Mouse (Mus musculus) megakaryocyte, embryonic 14.5 days (primary cell): ENCODE measurements around the gene Relt. TPM values are rescaled to one million over a fixed set of nuclear protein-coding genes. Genes with fewer than 3 reads are reported as not detected.

Experiments
- H3K27me3 ChIP-seq: replicated peaks from 2 replicates; pipeline ENCODE3; 2012; ENCODE audit warnings: inconsistent platforms
- H3K36me3 ChIP-seq: replicated peaks from 2 replicates; pipeline ENCODE3; 2012; ENCODE audit warnings: low read length, inconsistent platforms, mixed read lengths
- H3K4me1 ChIP-seq: 2 replicates; pipeline ENCODE4 v1.6.1; 2012; ENCODE audit warnings: inconsistent platforms
- H3K4me3 ChIP-seq: replicated peaks from 2 replicates; pipeline ENCODE3; 2012; ENCODE audit warnings: moderate library complexity, mild to moderate bottlenecking, inconsistent platforms
- H3K9me3 ChIP-seq: 2 replicates; pipeline ENCODE4 v1.6.1; 2012; ENCODE audit warnings: inconsistent platforms
- FLI1 ChIP-seq: IDR thresholded peaks from 2 replicates; pipeline ENCODE4 v1.6.1; 2012; ENCODE audit warnings: low read length, inconsistent platforms, mixed read lengths
- GATA1 ChIP-seq: IDR thresholded peaks from 3 replicates; pipeline ENCODE4 v1.6.1; 2012; ENCODE audit warnings: mixed read lengths, low read length, inconsistent platforms, borderline replicate concordance
- polyA plus RNA-seq: library from polyadenylated mRNA; stranded (reverse); fragments of >175 nt; gene quantifications from 2 replicates; pipeline ENCODE4 v1.2.3, GENCODE M21; 2012; ENCODE audit warnings: low replicate concordance; ENCODE audit not compliant: insufficient read depth

The Relt gene
- 15.0 and 15.3 TPM in 2 replicates for polyA plus RNA-seq

GRCm38 (mm10) chr7:100862828-100863638 lies at the start of gene Relt:
TSS of gene Relt (minus strand) at chr7:100863446.
- H3K36me3 ChIP-seq: peaks cover 30% of the 10 kb centered on the region
- H3K4me1 ChIP-seq: peaks cover 70% of the 10 kb centered on the region
- H3K9me3 ChIP-seq: no peaks in the 10 kb centered on the region
- H3K4me3 ChIP-seq: peak within 1 kb of the TSS; percentile 96
- peaks cover 1% of the 10 kb centered on the region for H3K27me3 ChIP-seq
- TF ChIP-seq FLI1 (no peak), GATA1 (no peak)

GRCm38 (mm10) chr7:100911791-100912190 lies 48.5 kb upstream of the Relt start:
- Histone ChIP-seq H3K4me1 (peaks cover 52% of the 10 kb centered on the region), H3K9me3 (no peaks in the 10 kb centered on the region), H3K27me3 (peaks cover 68% of the 10 kb centered on the region), H3K36me3 (no peaks in the 10 kb centered on the region), H3K4me3 (no peak overlapping the region)
- TF ChIP-seq FLI1: no peak

- TF ChIP-seq FLI1 (no peak), GATA1 (no peak)
- Histone ChIP-seq H3K9me3 (no peaks in the 10 kb centered on the region), H3K4me1 (peaks cover 48% of the 10 kb centered on the region), H3K4me3 (no peak overlapping the region), H3K27me3 (peaks cover 67% of the 10 kb centered on the region), H3K36me3 (no peaks in the 10 kb centered on the region)
These were observed 48.1 kb upstream of the Relt start for GRCm38 (mm10) chr7:100911246-100911770.

- Histone ChIP-seq H3K4me3 (no peak overlapping the region), H3K4me1 (peaks cover 45% of the 10 kb centered on the region), H3K27me3 (peaks cover 44% of the 10 kb centered on the region), H3K36me3 (no peaks in the 10 kb centered on the region), H3K9me3 (no peaks in the 10 kb centered on the region)
- no peak for TF ChIP-seq GATA1
- TF ChIP-seq FLI1: no peak
These were observed 45.3 kb upstream of the Relt start for GRCm38 (mm10) chr7:100908567-100908966.

- Histone ChIP-seq H3K36me3 (no peaks in the 10 kb centered on the region), H3K9me3 (no peaks in the 10 kb centered on the region), H3K27me3 (peaks cover 40% of the 10 kb centered on the region), H3K4me1 (peaks cover 40% of the 10 kb centered on the region), H3K4me3 (no peak overlapping the region)
- no peak for TF ChIP-seq FLI1
- TF ChIP-seq GATA1: no peak
These were observed 44.8 kb upstream of the Relt start for GRCm38 (mm10) chr7:100908061-100908460.

GRCm38 (mm10) chr7:100907231-100907630 lies 44.0 kb upstream of the Relt start:
- TF ChIP-seq GATA1 (no peak), FLI1 (no peak)
- no peaks in the 10 kb centered on the region for H3K9me3 ChIP-seq
- H3K4me3 ChIP-seq: no peak overlapping the region

GRCm38 (mm10) chr7:100906029-100906789 lies 43.0 kb upstream of the Relt start:
- Histone ChIP-seq H3K9me3 (no peaks in the 10 kb centered on the region), H3K4me3 (no peak overlapping the region), H3K4me1 (peaks cover 29% of the 10 kb centered on the region), H3K36me3 (no peaks in the 10 kb centered on the region), H3K27me3 (peaks cover 35% of the 10 kb centered on the region)
- TF ChIP-seq FLI1 (no peak), GATA1 (no peak)

More at GRCm38 (mm10) chr7:100907231-100907630, 44.0 kb upstream of the Relt start:
- Histone ChIP-seq H3K4me1 (peaks cover 39% of the 10 kb centered on the region), H3K36me3 (no peaks in the 10 kb centered on the region), H3K27me3 (peaks cover 40% of the 10 kb centered on the region)

GRCm38 (mm10) chr7:100905037-100905436 lies 41.8 kb upstream of the Relt start:
- Histone ChIP-seq H3K36me3 (no peaks in the 10 kb centered on the region), H3K4me1 (peaks cover 27% of the 10 kb centered on the region), H3K4me3 (no peak overlapping the region), H3K27me3 (peaks cover 25% of the 10 kb centered on the region), H3K9me3 (no peaks in the 10 kb centered on the region)
- TF ChIP-seq FLI1 (no peak), GATA1 (no peak)

- Histone ChIP-seq H3K4me1 (peaks cover 23% of the 10 kb centered on the region), H3K36me3 (no peaks in the 10 kb centered on the region), H3K27me3 (peaks cover 22% of the 10 kb centered on the region), H3K9me3 (no peaks in the 10 kb centered on the region), H3K4me3 (no peak overlapping the region)
- TF ChIP-seq GATA1 (no peak), FLI1 (no peak)
These were observed 41.4 kb upstream of the Relt start for GRCm38 (mm10) chr7:100904612-100905011.
